Mouse (Mus musculus) frontal cortex, postnatal 36 days (tissue): Measurements from ENCODE around the gene Olfr777.
A peak's percentile ranks its signal among the peaks of the same experiment; 100 is the strongest.
"Not testable (repeated sequence)": the region's sequence is repeated elsewhere in the genome, so short reads cannot be mapped to it uniquely, and the experiment has no call there.

ENCODE experiments used
- DNase-seq, 2 experiments: peaks; one replicate each; pipeline ENCODE4 v3.0.0; 2022; ENCODE audit warnings: low spot score in 2 of 2

The Olfr777 gene

GRCm38 (mm10) chr10:129271081-129271535, at the start of gene Olfr777:
Gene Olfr777 (minus strand): TSS chr10:129271485.
- no peak for DNase-seq

DNA sequence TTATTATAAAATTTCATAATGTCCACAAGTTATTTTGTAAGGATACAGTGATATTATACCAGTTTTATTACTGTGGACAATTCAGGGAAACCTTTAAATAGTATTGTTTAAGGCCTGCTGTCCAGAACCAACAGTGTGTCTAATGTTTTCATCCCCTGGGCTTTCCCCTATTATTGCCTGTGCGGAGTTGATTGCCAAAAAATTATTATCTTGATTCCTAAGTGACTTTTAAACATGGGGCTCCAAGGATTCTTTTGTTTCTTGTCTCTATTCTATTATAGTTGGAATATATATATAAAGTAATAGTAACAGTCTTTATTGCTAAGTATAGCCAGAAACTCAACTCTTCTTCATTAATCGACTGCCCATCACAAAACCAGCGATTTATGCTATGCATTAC, 46.5 kb upstream of the Olfr777 start, which contains the start of gene Olfr780:
TSS of gene Olfr780 (plus strand) at position 301 of the 400 bp plus-strand sequence.
- no peak for DNase-seq

- not testable (repeated sequence) for DNase-seq
Observed at GRCm38 (mm10) chr10:129313521-129313920, 42.2 kb upstream of the Olfr777 start.

- DNase-seq = not testable (repeated sequence)
Observed at GRCm38 (mm10) chr10:129312973-129313372, 41.7 kb upstream of the Olfr777 start.

DNA sequence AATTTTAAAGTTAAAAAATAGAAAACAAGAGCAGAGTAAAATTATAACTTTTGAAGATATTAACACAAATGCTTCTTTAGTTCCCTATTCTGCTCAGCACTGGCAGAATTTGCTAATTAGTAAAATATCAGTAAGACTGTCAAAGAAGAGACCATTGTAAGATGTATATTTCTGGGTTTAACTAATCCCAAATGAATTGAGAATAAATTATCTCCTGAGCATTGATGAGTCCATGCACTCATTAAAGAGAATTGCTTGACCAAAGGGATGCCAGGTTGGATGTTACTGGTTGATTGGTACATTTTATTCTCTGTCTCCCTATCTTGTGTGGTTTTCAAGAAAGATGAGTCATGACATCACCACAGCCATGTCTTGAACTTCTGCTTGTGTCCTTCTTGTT, 12.5 kb downstream of the Olfr777 start, which contains the start of gene Olfr776:
TSS of gene Olfr776 (plus strand) at position 301 of the 400 bp plus-strand sequence.
- DNase-seq = no peak

DNA sequence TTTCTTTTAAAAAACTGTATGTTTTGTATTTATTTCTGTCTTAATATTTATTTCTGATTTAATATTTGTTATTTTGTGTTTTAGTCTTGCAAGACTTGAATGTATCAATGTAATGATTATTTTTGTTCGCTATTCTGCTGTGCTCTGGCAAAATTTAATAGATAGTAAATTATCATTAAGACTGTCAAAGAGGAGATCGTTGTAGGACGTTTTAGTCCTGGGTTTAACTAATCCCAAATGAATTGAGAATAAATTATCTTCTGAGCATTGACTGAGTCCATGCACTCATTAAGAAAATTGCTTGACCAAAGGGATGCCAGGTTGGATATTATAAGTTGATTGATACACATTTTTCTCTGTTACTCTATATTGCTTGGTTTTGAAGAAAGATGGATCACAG, 23.2 kb downstream of the Olfr777 start, which contains the start of gene Olfr775:
TSS of gene Olfr775 (plus strand) at position 301 of the 400 bp plus-strand sequence.
- DNase-seq = no peak

- DNase-seq = no peak
Observed at GRCm38 (mm10) chr10:129235904-129236303, 35.4 kb downstream of the Olfr777 start, which contains the start of gene Olfr774. Gene Olfr774 (plus strand): TSS chr10:129236204.

GRCm38 (mm10) chr10:129230737-129231136, 40.5 kb downstream of the Olfr777 start:
- DNase-seq = peak in 1 of 2 experiments; percentile 6
